Mouse (Mus musculus): Measurements from ENCODE around the gene Gfm1. TPM values are rescaled to one million over a fixed set of nuclear protein-coding genes. Genes with fewer than 3 reads are reported as not detected.
A peak's percentile ranks its signal among the peaks of the same experiment; 100 is the strongest.

Gene Gfm1
- polyA plus RNA-seq, 1 experiment from 2014 or later: 44.3 TPM

GRCm38 (mm10) chr3:67466576-67466975, 36.7 kb downstream of the Gfm1 start:
- WGBS (ENCODE audit: insufficient replicate concordance): 84% methylated on average over 5 of the region's 5 CpGs

GRCm38 (mm10) chr3:67467281-67467680, 37.4 kb downstream of the Gfm1 start:
- no peaks in the 10 kb centered on the region for H3K9me3 ChIP-seq (replicated peaks)
- H3K4me1 ChIP-seq (replicated peaks): peaks cover 33% of the 10 kb centered on the region
- H3K27me3 ChIP-seq: no peaks in the 10 kb centered on the region
- ATAC-seq (ENCODE audit: low read depth) (no peak), DNase-seq (no peak)
- no peak overlapping the region for H3K4me3 ChIP-seq (replicated peaks)
- H3K36me3 ChIP-seq: peaks cover 26% of the 10 kb centered on the region
- WGBS (ENCODE audit: insufficient replicate concordance): 86% methylated on average over 2 of the region's 2 CpGs
- H3K9ac ChIP-seq: no peak overlapping the region
- H3K27ac ChIP-seq: no peak overlapping the region
- H3K4me2 ChIP-seq: no peak overlapping the region

More at GRCm38 (mm10) chr3:67466576-67466975, 36.7 kb downstream of the Gfm1 start:
- H3K4me3 ChIP-seq (replicated peaks): no peak overlapping the region
- no peaks in the 10 kb centered on the region for H3K9me3 ChIP-seq (replicated peaks)
- peaks cover 27% of the 10 kb centered on the region for H3K36me3 ChIP-seq
- H3K27me3 ChIP-seq: no peaks in the 10 kb centered on the region
- DNase-seq: no peak
- no peak overlapping the region for H3K9ac ChIP-seq
- H3K27ac ChIP-seq: no peak overlapping the region
- no peak overlapping the region for H3K4me2 ChIP-seq
- ATAC-seq (ENCODE audit: low read depth): no peak
- peaks cover 26% of the 10 kb centered on the region for H3K4me1 ChIP-seq (replicated peaks)

GRCm38 (mm10) chr3:67471408-67472127, 41.7 kb downstream of the Gfm1 start:
- peaks cover 41% of the 10 kb centered on the region for H3K36me3 ChIP-seq
- H3K27me3 ChIP-seq: no peaks in the 10 kb centered on the region
- ATAC-seq (ENCODE audit: low read depth) (peak; percentile 94), DNase-seq (peak; percentile 40)
- no peaks in the 10 kb centered on the region for H3K9me3 ChIP-seq (replicated peaks)
- peak overlapping the region; percentile 36; the same call in 1 of the 2 replicates for H3K27ac ChIP-seq
- H3K4me2 ChIP-seq: no peak overlapping the region
- H3K9ac ChIP-seq: no peak overlapping the region
- H3K4me1 ChIP-seq (replicated peaks): peaks cover 14% of the 10 kb centered on the region
- H3K4me3 ChIP-seq (replicated peaks): no peak overlapping the region
- WGBS (ENCODE audit: insufficient replicate concordance): 47% methylated on average over 4 of the region's 4 CpGs

GRCm38 (mm10) chr3:67473438-67473837, 43.5 kb downstream of the Gfm1 start:
- H3K9ac ChIP-seq: no peak overlapping the region
- ATAC-seq (ENCODE audit: low read depth) (no peak), DNase-seq (no peak)
- H3K4me1 ChIP-seq (replicated peaks): peaks cover 14% of the 10 kb centered on the region
- H3K4me2 ChIP-seq: no peak overlapping the region
- no peak overlapping the region for H3K27ac ChIP-seq
- 87% methylated on average over 6 of the region's 6 CpGs for WGBS (ENCODE audit: insufficient replicate concordance)
- H3K4me3 ChIP-seq (replicated peaks): no peak overlapping the region
- H3K27me3 ChIP-seq: no peaks in the 10 kb centered on the region
- peaks cover 41% of the 10 kb centered on the region for H3K36me3 ChIP-seq
- H3K9me3 ChIP-seq (replicated peaks): no peaks in the 10 kb centered on the region

GRCm38 (mm10) chr3:67479806-67480205, 49.9 kb downstream of the Gfm1 start:
- no peaks in the 10 kb centered on the region for H3K9me3 ChIP-seq (replicated peaks)
- H3K4me1 ChIP-seq (replicated peaks): no peaks in the 10 kb centered on the region
- no peak for DNase-seq
- peaks cover 26% of the 10 kb centered on the region for H3K36me3 ChIP-seq
- H3K27me3 ChIP-seq: no peaks in the 10 kb centered on the region
- H3K4me3 ChIP-seq (replicated peaks): no peak overlapping the region
- no peak for ATAC-seq (ENCODE audit: low read depth)
- H3K27ac ChIP-seq: no peak overlapping the region
- WGBS (ENCODE audit: insufficient replicate concordance): 80% methylated on average over 11 of the region's 11 CpGs
- H3K4me2 ChIP-seq: no peak overlapping the region
- no peak overlapping the region for H3K9ac ChIP-seq

GRCm38 (mm10) chr3:67482400-67482799, 52.5 kb downstream of the Gfm1 start:
- no peaks in the 10 kb centered on the region for H3K27me3 ChIP-seq
- H3K36me3 ChIP-seq: peaks cover 10% of the 10 kb centered on the region; the same call in 1 of the 2 replicates
- no peak overlapping the region for H3K4me2 ChIP-seq
- ATAC-seq (ENCODE audit: low read depth): no peak
- H3K27ac ChIP-seq: no peak overlapping the region
- 81% methylated on average over 10 of the region's 10 CpGs for WGBS (ENCODE audit: insufficient replicate concordance)
- H3K4me1 ChIP-seq (replicated peaks): no peaks in the 10 kb centered on the region
- no peak for DNase-seq
- H3K9me3 ChIP-seq (replicated peaks): no peaks in the 10 kb centered on the region
- no peak overlapping the region for H3K4me3 ChIP-seq (replicated peaks)
- no peak overlapping the region for H3K9ac ChIP-seq

GRCm38 (mm10) chr3:67485233-67485632, 55.3 kb downstream of the Gfm1 start:
- 62% methylated on average over 2 of the region's 2 CpGs for WGBS (ENCODE audit: insufficient replicate concordance)
- Histone ChIP-seq H3K27ac (no peak overlapping the region), H3K9ac (no peak overlapping the region), H3K4me2 (no peak overlapping the region), H3K9me3 (replicated peaks) (no peaks in the 10 kb centered on the region), H3K4me1 (replicated peaks) (no peaks in the 10 kb centered on the region), H3K36me3 (no peaks in the 10 kb centered on the region), H3K4me3 (replicated peaks) (no peak overlapping the region), H3K27me3 (no peaks in the 10 kb centered on the region)
- no peak for DNase-seq
- no peak for ATAC-seq (ENCODE audit: low read depth)

GRCm38 (mm10) chr3:67490156-67490555, 60.3 kb downstream of the Gfm1 start:
- Histone ChIP-seq H3K9ac (no peak overlapping the region), H3K27me3 (no peaks in the 10 kb centered on the region), H3K9me3 (replicated peaks) (no peaks in the 10 kb centered on the region), H3K27ac (no peak overlapping the region), H3K36me3 (no peaks in the 10 kb centered on the region), H3K4me1 (replicated peaks) (no peaks in the 10 kb centered on the region), H3K4me2 (no peak overlapping the region), H3K4me3 (replicated peaks) (no peak overlapping the region)
- 35% methylated on average over 4 of the region's 4 CpGs for WGBS (ENCODE audit: insufficient replicate concordance)
- DNase-seq (no peak), ATAC-seq (ENCODE audit: low read depth) (no peak)

GRCm38 (mm10) chr3:67492086-67492869, 62.4 kb downstream of the Gfm1 start:
- no peak for DNase-seq
- Histone ChIP-seq H3K9me3 (replicated peaks) (no peaks in the 10 kb centered on the region), H3K4me3 (replicated peaks) (no peak overlapping the region), H3K9ac (no peak overlapping the region), H3K27me3 (no peaks in the 10 kb centered on the region), H3K4me1 (replicated peaks) (no peaks in the 10 kb centered on the region), H3K36me3 (no peaks in the 10 kb centered on the region), H3K4me2 (no peak overlapping the region), H3K27ac (no peak overlapping the region)
- WGBS (ENCODE audit: insufficient replicate concordance): 59% methylated on average over 8 of the region's 8 CpGs
- no peak for ATAC-seq (ENCODE audit: low read depth)

GRCm38 (mm10) chr3:67493132-67493531, 63.2 kb downstream of the Gfm1 start:
- ATAC-seq (ENCODE audit: low read depth): no peak
- 75% methylated on average over 8 of the region's 8 CpGs for WGBS (ENCODE audit: insufficient replicate concordance)

GRCm38 (mm10) chr3:67496310-67496709, 66.4 kb downstream of the Gfm1 start:
- DNase-seq (no peak), ATAC-seq (ENCODE audit: low read depth) (no peak)
- H3K36me3 ChIP-seq: no peaks in the 10 kb centered on the region
- H3K9me3 ChIP-seq (replicated peaks): no peaks in the 10 kb centered on the region
- H3K4me2 ChIP-seq: no peak overlapping the region
- no peak overlapping the region for H3K27ac ChIP-seq
- H3K9ac ChIP-seq: no peak overlapping the region
- H3K27me3 ChIP-seq: no peaks in the 10 kb centered on the region
- WGBS (ENCODE audit: insufficient replicate concordance): 72% methylated on average over 10 of the region's 10 CpGs
- H3K4me1 ChIP-seq (replicated peaks): peaks cover 11% of the 10 kb centered on the region
- no peak overlapping the region for H3K4me3 ChIP-seq (replicated peaks)

More at GRCm38 (mm10) chr3:67493132-67493531, 63.2 kb downstream of the Gfm1 start:
- Histone ChIP-seq H3K4me3 (replicated peaks) (no peak overlapping the region), H3K4me2 (no peak overlapping the region), H3K27ac (no peak overlapping the region), H3K27me3 (no peaks in the 10 kb centered on the region), H3K9me3 (replicated peaks) (no peaks in the 10 kb centered on the region), H3K9ac (no peak overlapping the region), H3K4me1 (replicated peaks) (no peaks in the 10 kb centered on the region), H3K36me3 (no peaks in the 10 kb centered on the region)
- DNase-seq: no peak
